In genomic region chr13:42052696-42053541, GRCm38 (mm10) we compare ENCODE assay signal across 8 mouse cellular contexts. TPM values are rescaled to one million over a fixed set of nuclear protein-coding genes. Genes with fewer than 3 reads are reported as not detected.
A peak's percentile ranks its signal among the peaks of the same experiment; 100 is the strongest.
DNase-seq lines count a peak whose midpoint lies in the region; ATAC-seq and TF ChIP-seq lines count a peak whose summit lies in the region.

No protein-coding gene starts in this region.

- WGBS in cerebellum, adult 2 months, result 1% methylated on average over 41 of the region's 41 CpGs
- WGBS in hindbrain, embryonic 11.5 days, result under 1% methylated on average over 35 of the region's 41 CpGs

- H3K4me3 ChIP-seq in cerebellum, adult 2 months (replicated peaks; ENCODE audit: insufficient read depth, low read depth, low read length), result peak overlapping the region; percentile 62
- peak overlapping the region; percentile 86 for H3K4me3 ChIP-seq in hindbrain, embryonic 11.5 days (ENCODE audit: low read depth, low read length)

- peak; percentile 75 for DNase-seq in NIH3T3 (ENCODE audit: low read depth)
- peak; percentile 75 to 76 for DNase-seq in cerebellum, adult 2 months
- DNase-seq in hindbrain, embryonic 11.5 days (ENCODE audit: low spot score), result peak; percentile 51
- peak; percentile 27 to 42 for DNase-seq in layer of hippocampus, postnatal 25 days (ENCODE audit: extremely low spot score in 1 of 2, low spot score in 1 of 2)
- peak; percentile 89 for DNase-seq in lung, postnatal 10 days
- peak; percentile 49 for DNase-seq in ovary, postnatal 14 days (ENCODE audit: low spot score)
- peak; percentile 72 for DNase-seq in thymus, postnatal 0 days (ENCODE audit: low spot score)

- H3K4me2 ChIP-seq in hindbrain, embryonic 11.5 days (replicated peaks; ENCODE audit: low read depth, low read length), result peak overlapping the region; percentile 66

- H3K4me1 ChIP-seq in cerebellum, adult 2 months (ENCODE audit: control insufficient read depth, insufficient read depth, low read length), result no peaks in the 10 kb centered on the region
- no peaks in the 10 kb centered on the region for H3K4me1 ChIP-seq in hindbrain, embryonic 11.5 days (replicated peaks; ENCODE audit: control insufficient read depth, insufficient read depth, low read length)

- peak overlapping the region; percentile 95 for H3K9ac ChIP-seq in hindbrain, embryonic 11.5 days (ENCODE audit: low read depth, low read length)

- 0 out of 2 replicates have a peak, but pooled peaks have one; percentile 30 for TF ChIP-seq POLR2A in cerebellum, adult 2 months (IDR thresholded peaks at IDR 0.05; ENCODE audit: borderline replicate concordance, insufficient read depth, low read length)

- peak; percentile 68 for ATAC-seq in frontal cortex, adult (ENCODE audit: low TSS enrichment)
- ATAC-seq in hindbrain, embryonic 11.5 days (ENCODE audit: low FRiP score), result peak; percentile 68

- H3K9me3 ChIP-seq in hindbrain, embryonic 11.5 days (ENCODE audit: control insufficient read depth, low read length), result no peaks in the 10 kb centered on the region

- H3K36me3 ChIP-seq in hindbrain, embryonic 11.5 days (ENCODE audit: control insufficient read depth, insufficient read depth, low read length), result no peaks in the 10 kb centered on the region

- 0 out of 2 replicates have a peak overlapping the region, but pooled peaks have one; percentile 37 for H3K27ac ChIP-seq in cerebellum, adult 2 months (ENCODE audit: insufficient read depth, low read length)
- H3K27ac ChIP-seq in hindbrain, embryonic 11.5 days (ENCODE audit: low read depth, low read length), result peak overlapping the region; percentile 98

- no peaks in the 10 kb centered on the region for H3K27me3 ChIP-seq in cerebellum, adult 2 months (ENCODE audit: control insufficient read depth, insufficient read depth, low read length)
- no peaks in the 10 kb centered on the region for H3K27me3 ChIP-seq in hindbrain, embryonic 11.5 days (ENCODE audit: control insufficient read depth, insufficient read depth, low read length)

- TF ChIP-seq CTCF in cerebellum, adult 2 months (IDR thresholded peaks at IDR 0.05; ENCODE audit: borderline replicate concordance, insufficient read depth, low read depth, low read length), result no peak

RNA-seq across cellular contexts. Expression of gene Hivep1, which starts 1.1 kb away (rescaled TPM):
- polyA plus RNA-seq in cerebellum, adult 2 months (2012; rRNA removed), result 23.3 and 23.5 TPM in 2 replicates
- polyA plus RNA-seq in hindbrain, embryonic 11.5 days (2014; fragmentation: Nextera tagmentation; extraction: Ambion mirVana), result 13.4 and 18.4 TPM in 2 replicates
- total RNA-seq in layer of hippocampus, postnatal 25 days (2021), result 10 to 100 TPM; 23.3 to 28.0 TPM
- polyA plus RNA-seq in thymus, postnatal 0 days (2015; fragmentation: Nextera tagmentation; extraction: Ambion mirVana), result 8.3 and 12.2 TPM in 2 replicates

Comparison
In these comparisons a context has a peak if more than half of its experiments do, and no peak if none do; other contexts are left out.
1. Peak in every context shown above with its lines: DNase-seq, ATAC-seq, H3K4me3 ChIP-seq and H3K27ac ChIP-seq.
2. DNase-seq: peak in every context shown above with its lines; median percentile 89 in lung, postnatal 10 days; 76 in cerebellum, adult 2 months; 75 in NIH3T3; 72 in thymus, postnatal 0 days; 51 in hindbrain, embryonic 11.5 days; 49 in ovary, postnatal 14 days; 34 in layer of hippocampus, postnatal 25 days.